Mouse (Mus musculus): ENCODE data around the gene Pknox2. TPM values are rescaled to one million over a fixed set of nuclear protein-coding genes. Genes with fewer than 3 reads are reported as not detected.

Gene Pknox2
- polyA plus RNA-seq, 1 experiment from 2014 or later, result 33.0 TPM

DNA sequence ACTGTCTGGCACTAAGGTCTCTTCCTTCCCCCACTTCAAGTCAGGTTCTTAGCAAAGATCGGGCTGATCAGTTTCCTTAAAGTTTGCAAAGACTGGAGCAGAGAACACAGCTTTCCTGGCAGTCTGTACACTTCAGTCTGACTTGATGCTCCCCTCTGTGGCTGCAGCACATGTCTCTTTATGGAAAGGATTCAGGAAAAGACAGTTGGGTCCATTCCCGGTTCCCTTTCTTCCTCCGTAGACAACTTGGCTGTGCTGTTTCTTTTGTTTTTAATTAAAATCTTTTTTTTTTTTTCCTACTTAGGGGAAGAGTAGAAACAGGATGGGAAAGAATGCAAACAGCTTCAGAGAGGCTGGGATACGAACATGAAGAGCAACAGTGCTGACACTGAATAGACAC lies 205.1 kb downstream of the Pknox2 start:
- Histone ChIP-seq H3K27ac (replicated peaks) (no peak overlapping the region), H3K27me3 (replicated peaks; ENCODE audit: low read depth, poor library complexity, severe bottlenecking) (no peaks in the 10 kb centered on the region), H3K36me3 (replicated peaks) (no peaks in the 10 kb centered on the region; the same call in 1 of the 2 replicates), H3K9me3 (no peaks in the 10 kb centered on the region), H3K4me1 (peaks cover 52% of the 10 kb centered on the region), H3K4me3 (no peak overlapping the region)
- no peak for DNase-seq (ENCODE audit: low spot score)
- 78% methylated on average over 4 of the region's 4 CpGs for whole genome bisulfite sequencing

DNA sequence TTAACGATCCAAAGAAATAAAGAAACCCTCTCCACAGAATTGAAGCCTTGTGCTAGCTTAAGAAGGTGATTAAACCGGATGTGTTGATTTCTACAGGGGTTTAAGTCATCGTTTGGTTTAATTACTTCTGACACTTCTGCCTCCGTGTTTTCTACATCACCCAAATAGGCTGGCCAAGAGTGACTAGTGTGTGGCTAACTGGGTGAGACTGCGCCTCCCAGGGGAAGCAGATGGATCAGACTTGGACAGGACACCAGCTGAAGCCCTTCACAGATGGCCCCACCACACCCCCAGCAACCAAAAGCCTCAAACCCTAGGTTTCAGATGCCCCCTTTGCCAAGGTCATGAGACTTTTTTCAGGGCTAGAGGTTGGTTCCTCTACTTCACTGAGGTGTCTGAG lies 205.6 kb downstream of the Pknox2 start:
- H3K9me3 ChIP-seq, result no peaks in the 10 kb centered on the region
- no peaks in the 10 kb centered on the region for H3K36me3 ChIP-seq (replicated peaks)
- no peak for DNase-seq (ENCODE audit: low spot score)
- H3K4me3 ChIP-seq, result no peak overlapping the region
- H3K27ac ChIP-seq (replicated peaks), result no peak overlapping the region; the same call in 1 of the 2 replicates
- peaks cover 52% of the 10 kb centered on the region for H3K4me1 ChIP-seq
- H3K27me3 ChIP-seq (replicated peaks; ENCODE audit: low read depth, poor library complexity, severe bottlenecking), result no peaks in the 10 kb centered on the region
- WGBS, result 16% methylated on average over 5 of the region's 5 CpGs

- peaks cover 4% of the 10 kb centered on the region; the same call in 1 of the 2 replicates for H3K36me3 ChIP-seq (replicated peaks)
- DNase-seq (ENCODE audit: low spot score), result peak; percentile 28
- H3K9me3 ChIP-seq, result no peaks in the 10 kb centered on the region
- H3K27me3 ChIP-seq (replicated peaks; ENCODE audit: low read depth, poor library complexity, severe bottlenecking), result no peaks in the 10 kb centered on the region
- WGBS, result 70% methylated on average over 8 of the region's 8 CpGs
- peaks cover 57% of the 10 kb centered on the region for H3K4me1 ChIP-seq
- no peak overlapping the region for H3K4me3 ChIP-seq
- H3K27ac ChIP-seq (replicated peaks), result no peak overlapping the region; the same call in 1 of the 2 replicates
Measured at GRCm38 (mm10) chr9:36938601-36939078, 208.6 kb downstream of the Pknox2 start.

DNA sequence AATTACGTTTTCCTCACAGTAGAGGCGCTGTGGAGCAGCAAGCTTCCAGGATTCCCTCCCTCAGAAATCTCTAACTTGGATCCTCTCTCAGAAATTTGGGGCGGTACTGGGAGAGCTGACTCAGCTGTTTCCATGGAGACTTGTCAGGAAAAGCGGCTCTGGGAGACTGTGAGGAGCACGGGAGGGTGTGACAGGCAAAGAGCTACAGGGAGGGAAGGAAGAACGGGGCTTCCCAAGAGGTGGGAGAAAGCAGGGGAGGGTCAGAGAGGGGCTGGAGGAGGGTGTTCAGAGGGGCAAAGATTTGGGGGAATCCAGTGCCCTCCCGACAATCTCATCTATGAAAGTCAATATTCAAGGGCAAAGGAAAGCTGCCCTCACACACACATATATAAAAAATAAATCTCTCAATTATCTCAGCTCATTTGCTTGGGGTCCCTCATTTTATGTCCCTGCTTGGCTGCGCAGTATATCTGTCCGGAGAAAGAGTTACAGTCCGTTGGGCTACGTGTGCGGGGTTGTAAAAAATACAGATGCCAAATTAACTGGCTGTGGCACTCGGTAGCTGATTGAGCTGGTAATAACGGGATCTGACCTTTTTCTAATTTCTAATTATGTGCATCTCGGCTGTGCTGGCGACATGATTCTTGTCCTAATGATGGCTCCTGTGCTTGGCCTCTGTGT lies 213.3 kb downstream of the Pknox2 start:
- no peak overlapping the region for H3K4me3 ChIP-seq
- peaks cover 30% of the 10 kb centered on the region for H3K36me3 ChIP-seq (replicated peaks)
- H3K27me3 ChIP-seq (replicated peaks; ENCODE audit: low read depth, poor library complexity, severe bottlenecking), result no peaks in the 10 kb centered on the region
- no peak overlapping the region for H3K27ac ChIP-seq (replicated peaks)
- H3K9me3 ChIP-seq, result 0 out of 2 replicates have a peak, but pooled peaks cover 2% of the 10 kb centered on the region
- 44% methylated on average over 16 of the region's 16 CpGs for WGBS
- peak; percentile 68 for DNase-seq (ENCODE audit: low spot score)
- H3K4me1 ChIP-seq, result peaks cover 21% of the 10 kb centered on the region

DNA sequence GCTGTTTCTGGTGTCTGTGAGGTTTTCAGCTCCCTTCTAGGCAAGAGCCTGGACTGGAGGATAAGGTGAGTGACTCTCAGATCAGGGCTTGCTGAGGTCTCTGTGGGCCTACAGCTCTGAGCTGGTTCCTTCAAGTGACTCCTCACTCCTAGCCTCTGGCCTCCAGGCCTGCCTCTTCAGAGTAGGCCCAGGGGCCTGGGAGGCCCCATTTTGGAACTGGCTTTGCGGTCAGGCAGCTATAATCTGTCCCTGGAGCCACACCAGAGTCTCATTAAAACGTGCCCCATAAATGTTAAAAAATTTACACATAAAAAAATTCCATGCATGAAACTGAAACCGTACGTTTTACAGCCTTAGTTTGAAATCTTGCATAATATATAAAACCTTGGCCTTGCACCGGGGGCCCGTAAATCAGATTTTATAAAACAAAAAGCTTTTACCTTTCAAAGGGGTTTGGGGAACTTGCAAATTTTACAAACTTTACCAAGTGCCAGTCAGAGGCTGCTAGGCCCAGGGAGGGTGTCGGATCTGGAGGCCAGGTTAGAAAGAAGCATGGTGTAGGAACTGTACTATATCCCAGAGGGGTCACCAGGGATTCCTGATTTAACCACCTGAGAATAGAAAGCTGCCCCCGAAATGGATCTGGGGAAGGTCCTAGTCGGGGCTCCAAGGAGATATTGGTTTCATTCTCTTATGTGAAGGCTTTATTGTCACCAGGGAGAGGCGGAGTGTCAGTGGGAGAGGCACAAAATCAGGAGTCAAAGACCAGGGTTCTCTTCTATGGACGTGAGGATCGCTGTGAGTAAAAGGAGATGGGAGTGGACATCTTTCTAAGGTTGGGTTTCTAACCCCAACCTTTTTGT lies 214.0 kb downstream of the Pknox2 start:
- H3K4me3 ChIP-seq, result no peak overlapping the region
- peaks cover 13% of the 10 kb centered on the region for H3K4me1 ChIP-seq
- no peak overlapping the region for H3K27ac ChIP-seq (replicated peaks)
- WGBS, result 73% methylated on average over 12 of the region's 12 CpGs
- 0 out of 2 replicates have a peak, but pooled peaks cover 2% of the 10 kb centered on the region for H3K9me3 ChIP-seq
- H3K36me3 ChIP-seq (replicated peaks), result peaks cover 30% of the 10 kb centered on the region
- no peaks in the 10 kb centered on the region for H3K27me3 ChIP-seq (replicated peaks; ENCODE audit: low read depth, poor library complexity, severe bottlenecking)
- DNase-seq (ENCODE audit: low spot score), result no peak

GRCm38 (mm10) chr9:36931657-36932056 lies 215.6 kb downstream of the Pknox2 start:
- Histone ChIP-seq H3K27me3 (replicated peaks; ENCODE audit: low read depth, poor library complexity, severe bottlenecking) (no peaks in the 10 kb centered on the region), H3K27ac (replicated peaks) (no peak overlapping the region), H3K4me1 (peaks cover 10% of the 10 kb centered on the region), H3K4me3 (no peak overlapping the region), H3K36me3 (replicated peaks) (peaks cover 34% of the 10 kb centered on the region), H3K9me3 (0 out of 2 replicates have a peak, but pooled peaks cover 2% of the 10 kb centered on the region)
- DNase-seq (ENCODE audit: low spot score), result no peak
- WGBS, result 90% methylated on average over 4 of the region's 4 CpGs

GRCm38 (mm10) chr9:36923753-36924152 lies 223.5 kb downstream of the Pknox2 start:
- Histone ChIP-seq H3K4me1 (peaks cover 13% of the 10 kb centered on the region), H3K4me3 (no peak overlapping the region), H3K27ac (replicated peaks) (no peak overlapping the region), H3K9me3 (no peaks in the 10 kb centered on the region), H3K36me3 (replicated peaks) (peaks cover 31% of the 10 kb centered on the region), H3K27me3 (replicated peaks; ENCODE audit: low read depth, poor library complexity, severe bottlenecking) (no peaks in the 10 kb centered on the region)
- no peak for DNase-seq (ENCODE audit: low spot score)
- 92% methylated on average over 5 of the region's 5 CpGs for WGBS

- H3K4me1 ChIP-seq, result peaks cover 25% of the 10 kb centered on the region
- H3K9me3 ChIP-seq, result no peaks in the 10 kb centered on the region
- no peak overlapping the region for H3K27ac ChIP-seq (replicated peaks)
- H3K36me3 ChIP-seq (replicated peaks), result peaks cover 34% of the 10 kb centered on the region
- H3K4me3 ChIP-seq, result no peak overlapping the region
- 81% methylated on average over 13 of the region's 13 CpGs for WGBS
- no peaks in the 10 kb centered on the region for H3K27me3 ChIP-seq (replicated peaks; ENCODE audit: low read depth, poor library complexity, severe bottlenecking)
- DNase-seq (ENCODE audit: low spot score), result no peak
Measured at GRCm38 (mm10) chr9:36921718-36922415, 225.3 kb downstream of the Pknox2 start.

GRCm38 (mm10) chr9:36919472-36919871 lies 227.7 kb downstream of the Pknox2 start:
- WGBS, result 53% methylated on average over 4 of the region's 4 CpGs

DNA sequence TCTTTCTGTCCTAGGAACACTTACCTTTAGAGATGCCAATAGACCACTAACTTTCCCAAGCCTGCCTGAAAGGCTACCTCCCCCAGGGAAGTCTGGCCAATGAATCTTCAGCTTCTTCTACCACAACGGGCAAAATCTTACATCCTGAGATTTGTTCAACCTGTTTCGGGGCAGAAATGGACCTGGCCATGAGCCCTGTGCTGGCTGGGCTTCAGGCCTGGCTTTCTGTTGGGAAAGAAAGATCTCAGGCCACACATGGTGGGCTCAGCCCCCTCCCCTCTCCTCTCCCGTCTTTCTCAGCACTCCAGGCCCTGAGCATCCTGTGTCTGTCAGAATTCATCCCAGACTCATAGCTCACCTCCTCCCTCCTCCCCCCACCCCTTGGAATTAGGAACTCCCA lies 228.6 kb downstream of the Pknox2 start:
- Histone ChIP-seq H3K4me3 (no peak overlapping the region), H3K27ac (replicated peaks) (0 out of 2 replicates have a peak overlapping the region, but pooled peaks have one; percentile 10), H3K36me3 (replicated peaks) (peaks cover 30% of the 10 kb centered on the region), H3K27me3 (replicated peaks; ENCODE audit: low read depth, poor library complexity, severe bottlenecking) (no peaks in the 10 kb centered on the region), H3K9me3 (no peaks in the 10 kb centered on the region), H3K4me1 (peaks cover 31% of the 10 kb centered on the region)
- WGBS, result 61% methylated on average over 3 of the region's 3 CpGs
- no peak for DNase-seq (ENCODE audit: low spot score)

More at GRCm38 (mm10) chr9:36919472-36919871, 227.7 kb downstream of the Pknox2 start:
- peaks cover 31% of the 10 kb centered on the region for H3K36me3 ChIP-seq (replicated peaks)
- H3K9me3 ChIP-seq, result no peaks in the 10 kb centered on the region
- peaks cover 31% of the 10 kb centered on the region for H3K4me1 ChIP-seq
- no peak for DNase-seq (ENCODE audit: low spot score)
- H3K27ac ChIP-seq (replicated peaks), result no peak overlapping the region
- H3K4me3 ChIP-seq, result no peak overlapping the region
- H3K27me3 ChIP-seq (replicated peaks; ENCODE audit: low read depth, poor library complexity, severe bottlenecking), result no peaks in the 10 kb centered on the region

- H3K4me1 ChIP-seq, result peaks cover 31% of the 10 kb centered on the region
- H3K27ac ChIP-seq (replicated peaks), result peak overlapping the region; percentile 67
- H3K4me3 ChIP-seq, result 0 out of 2 replicates have a peak overlapping the region, but pooled peaks have one; percentile 13
- H3K36me3 ChIP-seq (replicated peaks), result peaks cover 17% of the 10 kb centered on the region
- H3K9me3 ChIP-seq, result no peaks in the 10 kb centered on the region
- WGBS, result 20% methylated on average over 5 of the region's 5 CpGs
- no peaks in the 10 kb centered on the region for H3K27me3 ChIP-seq (replicated peaks; ENCODE audit: low read depth, poor library complexity, severe bottlenecking)
- DNase-seq (ENCODE audit: low spot score), result peak; percentile 63
Measured at GRCm38 (mm10) chr9:36916915-36917314, 230.3 kb downstream of the Pknox2 start.

- Histone ChIP-seq H3K4me3 (0 out of 2 replicates have a peak overlapping the region, but pooled peaks have one; percentile 13), H3K9me3 (no peaks in the 10 kb centered on the region), H3K4me1 (peaks cover 34% of the 10 kb centered on the region), H3K27me3 (replicated peaks; ENCODE audit: low read depth, poor library complexity, severe bottlenecking) (no peaks in the 10 kb centered on the region), H3K36me3 (replicated peaks) (peaks cover 17% of the 10 kb centered on the region), H3K27ac (replicated peaks) (peak overlapping the region; percentile 67)
- DNase-seq (ENCODE audit: low spot score), result peak; percentile 85
- 4% methylated on average over 6 of the region's 6 CpGs for WGBS
Measured at GRCm38 (mm10) chr9:36916362-36916761, 230.8 kb downstream of the Pknox2 start.
